Mouse (Mus musculus): ENCODE data around the gene Cdrt4. TPM values are rescaled to one million over a fixed set of nuclear protein-coding genes. Genes with fewer than 3 reads are reported as not detected.

Cdrt4 gene
- polyA plus RNA-seq, 1 experiment: not detected

GRCm38 (mm10) chr11:62934795-62935514 lies 16.0 kb upstream of the Cdrt4 start:
- 0 out of 2 replicates have a peak, but pooled peaks cover 3% of the 10 kb centered on the region for H3K4me1 ChIP-seq (ENCODE audit: control insufficient read depth, insufficient read depth, low read length)
- H3K27ac ChIP-seq (ENCODE audit: insufficient read depth, low read length): no peak overlapping the region
- H3K4me3 ChIP-seq (ENCODE audit: insufficient read depth, low read length): no peak overlapping the region
- TF ChIP-seq CTCF (IDR thresholded peaks at IDR 0.05; ENCODE audit: extremely low read depth, insufficient read depth, low read length): no peak
- no peak for TF ChIP-seq POLR2A (IDR thresholded peaks at IDR 0.05; ENCODE audit: extremely low read depth, insufficient read depth, low read length)

GRCm38 (mm10) chr11:62937986-62938385 lies 13.0 kb upstream of the Cdrt4 start:
- Histone ChIP-seq H3K27ac (ENCODE audit: insufficient read depth, low read length) (no peak overlapping the region), H3K4me1 (ENCODE audit: control insufficient read depth, insufficient read depth, low read length) (0 out of 2 replicates have a peak, but pooled peaks cover 3% of the 10 kb centered on the region), H3K4me3 (ENCODE audit: insufficient read depth, low read length) (no peak overlapping the region)
- TF ChIP-seq CTCF (IDR thresholded peaks at IDR 0.05; ENCODE audit: extremely low read depth, insufficient read depth, low read length) (no peak), POLR2A (IDR thresholded peaks at IDR 0.05; ENCODE audit: extremely low read depth, insufficient read depth, low read length) (no peak)

GRCm38 (mm10) chr11:62938921-62939320 lies 12.1 kb upstream of the Cdrt4 start:
- no peak overlapping the region for H3K4me3 ChIP-seq (ENCODE audit: insufficient read depth, low read length)
- no peak for TF ChIP-seq POLR2A (IDR thresholded peaks at IDR 0.05; ENCODE audit: extremely low read depth, insufficient read depth, low read length)
- no peak for TF ChIP-seq CTCF (IDR thresholded peaks at IDR 0.05; ENCODE audit: extremely low read depth, insufficient read depth, low read length)
- no peak overlapping the region for H3K27ac ChIP-seq (ENCODE audit: insufficient read depth, low read length)
- H3K4me1 ChIP-seq (ENCODE audit: control insufficient read depth, insufficient read depth, low read length): 0 out of 2 replicates have a peak, but pooled peaks cover 3% of the 10 kb centered on the region

- Histone ChIP-seq H3K4me3 (ENCODE audit: insufficient read depth, low read length) (no peak overlapping the region), H3K27ac (ENCODE audit: insufficient read depth, low read length) (no peak overlapping the region), H3K4me1 (ENCODE audit: control insufficient read depth, insufficient read depth, low read length) (0 out of 2 replicates have a peak, but pooled peaks cover 3% of the 10 kb centered on the region)
- TF ChIP-seq POLR2A (IDR thresholded peaks at IDR 0.05; ENCODE audit: extremely low read depth, insufficient read depth, low read length): no peak
- no peak for TF ChIP-seq CTCF (IDR thresholded peaks at IDR 0.05; ENCODE audit: extremely low read depth, insufficient read depth, low read length)
These were observed 10.8 kb upstream of the Cdrt4 start for GRCm38 (mm10) chr11:62940176-62940575.

- Histone ChIP-seq H3K4me1 (ENCODE audit: control insufficient read depth, insufficient read depth, low read length) (0 out of 2 replicates have a peak, but pooled peaks cover 3% of the 10 kb centered on the region), H3K4me3 (ENCODE audit: insufficient read depth, low read length) (no peak overlapping the region), H3K27ac (ENCODE audit: insufficient read depth, low read length) (no peak overlapping the region)
- TF ChIP-seq CTCF (IDR thresholded peaks at IDR 0.05; ENCODE audit: extremely low read depth, insufficient read depth, low read length): no peak
- no peak for TF ChIP-seq POLR2A (IDR thresholded peaks at IDR 0.05; ENCODE audit: extremely low read depth, insufficient read depth, low read length)
These were observed 7.5 kb upstream of the Cdrt4 start for GRCm38 (mm10) chr11:62943538-62943937.

- Histone ChIP-seq H3K4me3 (ENCODE audit: insufficient read depth, low read length) (no peak overlapping the region), H3K27ac (ENCODE audit: insufficient read depth, low read length) (no peak overlapping the region), H3K4me1 (ENCODE audit: control insufficient read depth, insufficient read depth, low read length) (no peaks in the 10 kb centered on the region)
- no peak for TF ChIP-seq POLR2A (IDR thresholded peaks at IDR 0.05; ENCODE audit: extremely low read depth, insufficient read depth, low read length)
- no peak for TF ChIP-seq CTCF (IDR thresholded peaks at IDR 0.05; ENCODE audit: extremely low read depth, insufficient read depth, low read length)
These were observed 5.5 kb upstream of the Cdrt4 start for GRCm38 (mm10) chr11:62945514-62945913.

- no peak overlapping the region for H3K27ac ChIP-seq (ENCODE audit: insufficient read depth, low read length)
- TF ChIP-seq POLR2A (IDR thresholded peaks at IDR 0.05; ENCODE audit: extremely low read depth, insufficient read depth, low read length): no peak
- no peak overlapping the region for H3K4me3 ChIP-seq (ENCODE audit: insufficient read depth, low read length)
- H3K4me1 ChIP-seq (ENCODE audit: control insufficient read depth, insufficient read depth, low read length): no peaks in the 10 kb centered on the region
These were observed 1.4 kb upstream of the Cdrt4 start for GRCm38 (mm10) chr11:62949548-62949947.

- no peak overlapping the region for H3K4me3 ChIP-seq (ENCODE audit: insufficient read depth, low read length)
- no peaks in the 10 kb centered on the region for H3K4me1 ChIP-seq (ENCODE audit: control insufficient read depth, insufficient read depth, low read length)
- no peak overlapping the region for H3K27ac ChIP-seq (ENCODE audit: insufficient read depth, low read length)
- TF ChIP-seq CTCF (IDR thresholded peaks at IDR 0.05; ENCODE audit: extremely low read depth, insufficient read depth, low read length) (no peak), POLR2A (IDR thresholded peaks at IDR 0.05; ENCODE audit: extremely low read depth, insufficient read depth, low read length) (no peak)
These were observed 3.8 kb downstream of the Cdrt4 start for GRCm38 (mm10) chr11:62954766-62955165.

GRCm38 (mm10) chr11:62955186-62955585 lies 4.2 kb downstream of the Cdrt4 start:
- no peak overlapping the region for H3K4me3 ChIP-seq (ENCODE audit: insufficient read depth, low read length)
- no peak overlapping the region for H3K27ac ChIP-seq (ENCODE audit: insufficient read depth, low read length)
- no peaks in the 10 kb centered on the region for H3K4me1 ChIP-seq (ENCODE audit: control insufficient read depth, insufficient read depth, low read length)
- no peak for TF ChIP-seq POLR2A (IDR thresholded peaks at IDR 0.05; ENCODE audit: extremely low read depth, insufficient read depth, low read length)
- no peak for TF ChIP-seq CTCF (IDR thresholded peaks at IDR 0.05; ENCODE audit: extremely low read depth, insufficient read depth, low read length)

- no peak for TF ChIP-seq POLR2A (IDR thresholded peaks at IDR 0.05; ENCODE audit: extremely low read depth, insufficient read depth, low read length)
- no peak for TF ChIP-seq CTCF (IDR thresholded peaks at IDR 0.05; ENCODE audit: extremely low read depth, insufficient read depth, low read length)
These were observed 4.8 kb downstream of the Cdrt4 start for GRCm38 (mm10) chr11:62955776-62956175.

More at GRCm38 (mm10) chr11:62955776-62956175, 4.8 kb downstream of the Cdrt4 start:
- H3K4me3 ChIP-seq (ENCODE audit: insufficient read depth, low read length): no peak overlapping the region
- H3K27ac ChIP-seq (ENCODE audit: insufficient read depth, low read length): no peak overlapping the region
- H3K4me1 ChIP-seq (ENCODE audit: control insufficient read depth, insufficient read depth, low read length): no peaks in the 10 kb centered on the region

Measured in cortical plate, adult 2 months (tissue).